Mouse (Mus musculus) layer of hippocampus, adult 8-10 months (tissue): ENCODE data around the gene Baiap2. TPM values are rescaled to one million over a fixed set of nuclear protein-coding genes. Genes with fewer than 3 reads are reported as not detected.
A peak's percentile ranks its signal among the peaks of the same experiment; 100 is the strongest.

Experiments
- DNase-seq, 2 experiments: peaks; one replicate each; pipeline ENCODE4 v3.0.0; 2022; ENCODE audit warnings: low spot score in 2 of 2
- total RNA-seq, 4 experiments: library from RNA; stranded (reverse); gene quantifications; 2 replicates each; pipeline ENCODE4 v1.2.4; 2022

The Baiap2 gene
- total RNA-seq, 4 experiments from 2014 or later: 170 to 244 (median 215) TPM

DNA sequence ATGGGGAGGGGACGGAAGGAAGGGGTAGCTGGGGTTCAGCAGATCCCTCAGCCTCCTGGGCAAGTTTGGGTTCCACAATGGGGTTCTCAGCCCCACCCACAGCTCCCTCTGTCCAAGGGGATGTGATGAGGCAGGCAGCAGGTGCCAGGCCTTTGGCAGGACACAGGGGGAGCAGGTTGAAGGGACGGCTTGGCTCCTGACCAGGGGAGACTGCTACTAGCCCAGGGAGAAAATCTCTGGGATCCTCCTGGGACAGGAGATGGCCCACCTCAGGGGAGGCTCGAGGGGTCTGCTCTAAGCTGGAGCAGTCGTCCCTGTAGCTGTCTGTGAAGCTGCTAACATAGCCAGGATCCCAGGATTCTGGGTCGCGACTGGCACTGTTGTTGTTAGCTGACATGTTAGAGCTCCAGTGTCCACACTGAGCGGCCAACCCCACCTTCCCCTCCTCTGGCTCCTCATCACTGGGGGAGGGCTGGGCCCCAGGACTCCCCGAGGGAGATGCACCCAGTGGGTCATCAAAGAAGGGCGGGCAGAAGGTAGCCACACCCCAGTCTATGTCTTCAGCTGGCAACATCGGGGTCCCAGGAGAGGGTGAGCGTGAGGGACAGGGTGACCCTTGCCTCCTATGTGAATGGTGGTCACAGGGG lies 68.7 kb downstream of the Baiap2 start:
- no peak for DNase-seq

DNA sequence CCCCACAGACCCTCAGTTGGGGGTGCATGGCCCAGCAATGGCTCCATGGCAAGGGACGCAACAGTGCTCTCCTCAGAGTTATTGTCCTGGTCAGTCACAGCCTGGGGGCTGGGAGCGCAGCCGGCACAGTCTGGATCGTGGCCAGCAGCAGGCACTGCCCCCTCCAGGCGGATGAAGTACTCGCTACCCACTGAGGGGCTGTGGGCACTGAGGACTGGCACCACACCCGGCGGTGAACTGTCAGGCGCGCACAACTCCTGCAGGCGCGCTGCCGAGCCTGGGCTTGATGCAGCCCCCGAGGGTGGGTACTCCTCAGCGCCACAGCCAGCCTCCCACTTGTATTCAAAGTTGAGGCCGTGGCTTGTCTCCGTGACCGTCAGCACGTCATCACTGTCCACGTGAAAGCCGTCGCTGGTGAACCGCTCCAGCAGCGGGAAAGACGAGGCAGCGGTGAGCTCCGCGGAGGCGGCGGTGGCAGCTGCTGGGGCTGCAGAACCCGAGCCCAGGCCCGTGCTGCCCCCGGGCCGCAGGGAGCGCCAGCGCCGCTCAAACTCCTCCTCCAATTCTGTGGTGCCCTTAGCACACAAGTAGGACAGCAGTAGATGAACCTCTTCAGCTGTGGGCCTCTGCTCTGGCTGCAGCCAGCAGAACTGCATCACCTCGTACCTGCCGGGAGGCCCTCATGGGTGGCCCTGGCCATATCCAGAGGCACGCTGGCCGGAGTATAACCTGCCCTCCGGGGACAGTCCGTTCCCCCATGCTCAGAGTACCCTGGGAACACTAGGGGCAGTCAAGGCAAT lies 69.4 kb downstream of the Baiap2 start:
- no peak for DNase-seq

DNA sequence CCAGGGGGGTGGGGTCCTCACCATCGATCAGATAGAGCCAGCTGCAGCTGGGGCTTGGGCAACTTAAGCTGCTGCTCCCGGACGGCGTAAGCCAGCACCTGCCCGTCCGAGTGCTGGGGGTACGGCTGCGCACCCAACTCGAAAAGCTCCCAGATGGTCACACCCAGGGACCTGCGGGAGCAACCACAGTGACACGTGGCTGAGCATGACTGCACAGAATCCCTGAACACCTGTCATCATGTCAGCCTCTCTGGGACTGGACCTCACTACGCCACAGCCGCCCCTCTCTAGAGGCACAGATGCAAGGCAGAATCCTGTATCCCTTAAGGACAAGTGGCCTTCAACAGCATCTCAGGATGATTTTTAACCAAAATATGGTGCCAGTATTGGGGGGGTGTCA lies 70.1 kb downstream of the Baiap2 start:
- DNase-seq: no peak

DNA sequence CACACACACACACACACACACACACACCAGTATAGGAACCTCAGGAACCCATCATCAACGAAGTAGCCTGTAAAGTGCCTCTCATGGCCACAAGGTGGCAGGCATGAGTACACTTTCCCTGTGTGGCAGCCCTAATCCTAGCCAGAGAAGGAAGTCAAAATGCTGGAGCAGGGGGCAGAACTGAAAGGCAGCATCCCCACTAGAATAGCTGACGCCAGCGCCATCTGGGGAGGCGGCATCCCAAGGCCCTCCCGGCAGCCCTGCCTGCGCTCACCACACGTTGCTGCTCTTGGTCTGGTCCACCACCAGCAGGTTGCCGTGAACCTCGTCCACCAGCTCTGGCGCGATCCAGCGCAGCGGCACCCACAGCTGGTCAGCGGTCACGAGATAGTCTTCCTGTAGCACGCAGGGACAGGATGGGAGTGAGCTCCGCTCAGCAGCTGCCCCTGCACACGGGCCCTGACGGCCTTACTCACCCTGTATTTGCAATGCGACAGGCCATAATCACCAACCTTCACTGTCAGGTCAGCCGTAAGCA lies 70.7 kb downstream of the Baiap2 start:
- peak; percentile 84 to 90 for DNase-seq

DNA sequence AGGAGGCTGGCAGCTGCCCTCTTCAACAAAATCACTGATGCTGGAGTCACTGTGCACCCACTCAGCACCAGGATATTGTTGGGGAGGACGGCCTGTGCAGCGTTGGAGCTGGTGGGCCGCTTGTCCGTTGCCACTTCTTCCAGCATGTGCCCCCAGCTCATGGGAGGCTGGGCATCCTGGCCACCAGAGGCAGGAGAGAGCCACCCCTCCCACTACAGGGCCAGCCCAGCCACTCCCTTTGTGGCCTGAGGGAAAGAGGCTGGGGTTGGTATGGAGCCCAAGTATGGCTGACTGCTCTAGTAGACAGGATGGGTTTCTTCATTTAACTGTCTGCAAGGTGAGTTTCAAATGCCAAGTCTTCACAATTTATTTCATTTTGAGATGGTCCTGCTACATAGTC lies 72.2 kb downstream of the Baiap2 start:
- no peak for DNase-seq

DNA sequence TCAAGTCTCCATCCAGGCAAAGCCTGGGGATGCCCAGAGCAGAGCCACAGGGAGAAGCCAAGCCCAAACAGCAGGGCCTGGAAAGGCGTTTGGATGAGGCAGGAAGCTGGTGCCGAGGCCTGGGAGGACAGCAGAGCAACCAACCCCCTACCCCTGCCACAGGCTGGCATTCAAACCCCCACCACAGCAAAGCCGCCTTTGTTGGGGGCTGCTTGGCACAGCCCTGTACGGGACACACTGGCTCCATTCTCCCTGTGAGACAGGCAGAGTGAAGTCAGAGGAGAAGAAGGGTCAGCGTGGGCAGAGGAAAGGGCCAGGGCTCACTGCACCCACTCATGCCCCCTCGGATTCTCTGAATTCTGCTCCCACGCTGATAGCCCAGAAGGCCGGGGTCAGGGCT lies 74.4 kb downstream of the Baiap2 start:
- peak; percentile 58 to 72 for DNase-seq

DNA sequence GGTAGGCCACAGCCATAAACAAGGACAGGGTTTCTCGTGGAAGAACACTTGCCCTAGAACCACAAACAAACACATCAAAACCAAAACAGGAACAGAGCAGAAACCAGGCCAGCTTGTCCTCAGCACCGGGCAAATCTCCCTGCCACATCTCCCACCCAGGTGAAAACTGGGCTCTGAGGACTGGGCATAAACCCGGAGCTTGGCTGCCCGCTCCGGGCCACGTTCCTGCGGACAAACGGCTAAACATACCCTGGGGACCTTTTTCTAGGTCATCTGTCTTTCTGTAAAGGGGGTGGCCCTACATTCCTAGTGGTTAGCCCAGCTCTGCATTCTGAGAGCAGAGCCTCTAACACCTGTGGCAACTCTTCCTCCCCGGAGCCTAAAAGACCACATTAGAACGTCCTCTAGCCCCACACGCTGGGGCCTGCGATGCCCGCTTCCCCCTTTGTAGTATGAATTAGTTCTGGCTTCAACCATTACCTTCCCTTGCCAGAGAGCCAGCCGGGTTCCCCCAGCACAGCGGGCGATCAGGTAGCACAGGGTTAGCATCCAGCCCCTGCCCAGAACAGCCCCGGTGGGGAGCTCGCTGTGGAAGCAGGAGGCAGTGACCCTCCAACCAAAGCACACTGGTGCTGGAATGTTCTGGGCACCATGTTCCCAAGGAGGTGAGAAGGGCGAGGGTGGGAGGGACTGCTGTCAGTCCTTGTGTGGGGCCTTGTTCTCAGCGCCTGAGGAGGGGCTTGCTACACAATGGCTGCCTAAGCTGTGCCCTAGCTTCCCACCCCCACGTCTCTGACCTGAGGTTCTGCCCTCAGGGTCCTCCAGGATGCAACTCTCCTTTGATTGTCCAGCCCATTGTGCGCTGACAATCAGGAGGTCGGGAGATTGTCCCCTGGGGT lies 77.2 kb downstream of the Baiap2 start:
- DNase-seq: no peak

DNA sequence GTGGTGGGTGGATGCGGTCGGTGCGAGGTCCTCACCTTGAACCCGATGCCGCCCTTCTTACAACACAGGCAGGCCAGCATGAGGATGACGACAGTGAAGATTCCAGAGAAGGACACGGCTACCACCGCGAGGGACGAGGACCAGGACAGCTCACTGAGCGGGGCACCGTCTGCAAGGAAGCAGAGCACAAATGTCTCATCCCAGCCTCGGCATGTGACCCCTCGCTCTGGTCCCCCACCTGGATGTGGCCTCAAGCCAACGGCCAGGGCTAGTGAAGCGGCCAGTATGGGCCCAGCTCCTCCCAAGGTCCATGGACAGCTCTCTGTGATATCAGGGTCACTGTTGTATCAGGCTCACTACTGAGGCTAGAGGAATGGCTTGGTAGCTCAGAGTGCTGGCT lies 78.8 kb downstream of the Baiap2 start:
- no peak for DNase-seq

DNA sequence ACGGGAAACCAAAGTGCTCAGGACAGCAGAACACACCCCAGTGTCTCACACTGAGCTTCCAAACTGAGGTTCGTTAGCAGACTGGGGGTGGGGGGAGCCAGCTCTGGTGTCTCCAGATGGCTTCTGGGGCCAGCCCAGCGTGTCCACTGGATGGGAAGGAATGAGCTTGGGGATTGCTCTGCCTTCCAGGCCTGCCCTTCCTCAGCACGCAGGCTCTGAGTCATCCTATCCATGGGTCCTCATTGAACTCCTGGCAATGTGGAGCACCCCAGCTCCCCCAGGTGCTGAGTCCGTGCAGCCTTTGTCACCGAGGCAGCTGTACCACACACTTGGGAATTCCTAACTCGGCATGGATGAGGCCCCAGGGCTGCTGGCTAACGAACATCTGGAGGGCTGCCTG lies 79.7 kb downstream of the Baiap2 start:
- DNase-seq: no peak

DNA sequence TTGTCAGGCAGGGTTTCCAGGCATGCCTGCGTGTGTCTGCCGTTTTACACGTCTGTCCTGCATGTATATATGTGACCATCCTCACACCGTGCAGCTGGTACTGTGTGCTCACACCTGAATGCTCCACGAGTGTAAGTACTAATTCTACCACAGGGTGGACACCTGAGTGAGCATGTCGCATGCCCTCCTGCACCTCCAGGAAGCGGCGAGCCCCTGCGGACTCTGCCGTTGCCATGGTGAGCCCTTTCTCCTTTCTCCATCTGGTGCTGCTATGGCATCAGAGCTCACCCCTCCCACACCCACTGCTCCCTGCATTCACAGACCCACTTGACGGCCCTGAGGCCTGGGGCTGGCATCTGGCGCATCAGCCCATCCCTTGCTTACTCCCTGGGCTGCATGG lies 80.3 kb downstream of the Baiap2 start:
- no peak for DNase-seq

DNA sequence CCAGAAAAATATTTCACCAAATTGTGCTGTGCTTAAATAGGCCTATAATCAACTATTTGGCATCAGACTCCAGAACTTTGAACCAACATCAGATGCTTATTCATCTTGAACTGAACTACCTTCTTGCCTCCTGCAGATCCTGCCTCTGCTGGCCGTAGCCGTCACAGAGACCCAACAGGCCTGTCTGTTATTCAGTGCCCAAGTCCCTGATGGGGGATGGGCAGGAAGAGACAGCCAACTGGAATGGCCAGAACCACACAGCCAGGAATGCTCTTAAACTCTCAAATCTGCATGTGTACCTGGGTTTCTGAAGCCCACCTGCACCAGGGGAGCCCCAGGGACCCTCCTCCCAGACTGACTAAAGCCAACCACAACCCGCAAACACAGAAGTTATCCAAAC lies 84.4 kb downstream of the Baiap2 start:
- no peak for DNase-seq

DNA sequence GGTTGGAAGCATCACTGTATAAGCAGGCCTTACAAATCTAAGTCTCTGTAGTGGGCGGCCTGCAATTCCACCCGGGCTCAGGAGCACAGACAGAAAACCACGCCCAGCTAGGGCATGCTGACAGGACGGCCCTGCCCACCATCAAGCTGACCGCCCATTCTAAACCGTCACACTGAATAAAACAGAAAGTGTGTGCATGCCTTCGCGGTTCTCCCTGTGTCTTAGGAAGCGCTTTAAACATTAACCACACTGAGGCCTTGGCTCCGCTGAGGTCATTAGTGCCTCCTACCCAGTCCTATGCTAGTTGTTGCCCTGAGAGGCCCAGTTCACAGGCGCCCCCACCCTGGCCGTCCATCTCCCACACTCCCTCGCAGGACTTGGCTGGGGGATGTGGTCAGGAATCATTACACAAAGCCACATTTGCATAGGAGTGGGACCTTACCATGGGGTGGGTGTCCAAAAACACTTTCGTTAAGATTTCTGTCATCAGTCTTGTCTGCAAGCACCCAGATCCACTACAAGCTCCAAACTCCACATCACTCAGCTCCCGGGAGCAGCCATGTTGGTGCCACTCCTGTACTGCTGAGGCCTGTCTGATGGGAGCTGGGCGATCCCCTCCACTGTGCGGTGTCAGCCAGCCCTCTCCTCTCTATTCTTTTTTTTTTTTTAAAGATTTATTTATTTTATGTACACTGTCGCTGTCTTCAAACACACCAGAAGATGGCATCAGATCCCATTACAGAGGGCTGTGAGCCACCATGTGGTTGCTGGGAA lies 85.9 kb downstream of the Baiap2 start:
- DNase-seq: no peak

DNA sequence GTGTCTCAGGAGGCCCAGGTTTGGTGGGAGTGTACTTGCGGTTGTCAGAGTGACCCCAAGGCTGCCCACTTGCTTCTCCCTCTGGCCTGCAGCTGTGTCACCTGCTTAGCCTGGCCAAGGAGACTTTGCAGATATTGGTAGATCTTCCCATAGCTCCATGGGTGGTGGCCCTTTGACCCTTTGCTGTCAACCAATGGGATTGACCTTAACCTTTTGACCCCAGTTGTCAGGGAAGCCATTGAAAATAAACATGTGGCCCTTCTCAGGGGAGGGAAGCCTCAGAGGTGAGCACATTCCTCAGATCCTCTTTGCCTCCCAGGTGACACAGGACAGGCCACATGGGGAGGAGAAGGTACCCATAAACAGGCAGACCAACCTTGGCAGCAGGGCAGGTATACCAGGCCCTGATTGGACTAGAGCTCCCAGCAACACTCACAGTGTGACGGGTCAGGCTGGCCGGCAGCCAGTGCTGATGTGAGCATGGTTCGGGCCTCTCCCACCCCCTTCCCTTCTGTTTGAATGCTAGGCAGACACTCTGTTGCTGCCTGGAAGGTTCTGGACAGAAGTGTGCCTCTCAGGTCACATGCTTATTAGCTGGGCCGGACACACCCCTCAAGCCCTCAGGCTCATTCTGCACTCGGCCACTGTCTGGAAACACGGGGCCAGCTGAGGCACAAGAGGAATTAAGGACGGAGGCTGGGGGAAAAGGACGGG lies 87.0 kb downstream of the Baiap2 start:
- DNase-seq: no peak

DNA sequence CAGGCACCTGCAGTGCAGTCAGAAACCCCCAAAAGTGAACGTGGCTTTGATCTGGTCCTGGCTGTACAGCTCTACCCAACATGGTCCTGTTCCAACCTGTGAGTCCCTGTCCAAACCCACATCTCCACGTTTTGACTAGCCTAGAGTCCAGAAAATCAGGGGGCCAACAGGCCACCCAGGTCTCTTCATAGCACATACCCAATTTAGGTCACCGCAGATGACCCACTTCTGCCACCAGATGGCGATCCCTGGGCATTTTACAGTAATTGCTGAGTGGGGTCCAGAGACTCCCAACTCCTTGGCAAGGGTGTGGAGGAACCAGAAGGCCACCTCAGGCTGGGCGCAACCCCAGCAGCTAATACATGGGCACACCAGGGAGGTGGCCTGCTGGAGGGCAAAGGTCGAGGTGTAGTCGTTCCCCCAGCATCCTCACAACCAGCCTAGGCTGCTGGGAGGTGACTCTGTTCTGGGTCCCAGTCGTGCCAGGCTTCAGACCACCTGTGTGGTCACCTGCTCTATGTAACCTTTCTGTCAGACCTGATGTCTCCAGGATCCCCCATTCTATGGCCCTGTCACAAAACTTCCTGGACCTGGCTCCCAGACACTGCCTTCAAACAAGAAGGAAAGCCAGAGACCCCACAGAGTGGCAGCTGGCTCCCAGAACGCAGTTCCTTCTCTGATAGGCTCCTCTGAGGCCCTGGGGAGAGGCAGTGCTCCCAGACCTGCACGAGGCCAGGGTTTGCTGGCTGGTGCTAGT lies 87.8 kb downstream of the Baiap2 start:
- no peak for DNase-seq

DNA sequence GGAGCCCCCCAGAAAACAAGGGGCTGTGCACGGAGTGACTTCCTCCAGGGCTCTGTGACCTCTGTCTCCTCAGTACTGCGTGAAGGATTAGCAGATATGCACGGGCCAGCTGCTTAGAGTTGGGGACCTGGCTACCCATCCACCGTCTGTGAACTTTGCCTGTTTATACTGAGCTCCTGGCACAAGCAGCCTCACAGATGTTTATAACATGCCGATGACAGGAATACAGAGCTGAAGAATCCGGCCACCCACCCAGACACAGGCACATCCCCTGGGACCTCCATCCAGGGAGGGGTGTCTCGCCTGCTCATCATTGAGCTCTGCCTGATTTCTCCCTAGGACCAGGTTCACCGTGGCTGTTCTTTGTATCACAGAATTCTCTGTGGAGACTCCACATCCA lies 89.5 kb downstream of the Baiap2 start:
- no peak for DNase-seq

DNA sequence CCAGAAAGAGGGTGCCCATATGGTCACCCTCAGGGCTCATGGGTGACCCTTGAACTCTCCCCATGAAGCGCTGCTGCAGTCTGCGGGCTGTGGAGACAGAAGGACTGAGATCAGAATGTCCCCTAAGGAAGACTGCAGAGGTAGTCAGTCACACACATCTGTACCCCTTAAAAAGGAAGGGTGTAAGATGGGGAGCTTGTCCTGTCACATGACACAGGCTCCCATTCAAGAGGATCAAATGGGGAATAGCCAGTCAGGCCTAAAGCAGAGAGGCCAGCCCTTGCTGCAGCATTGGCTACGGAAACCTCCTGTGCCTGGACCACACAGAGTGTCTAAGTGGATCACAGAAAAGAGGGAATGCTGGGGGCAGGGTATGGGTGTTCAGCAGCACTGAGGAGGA lies 90.9 kb downstream of the Baiap2 start:
- DNase-seq: no peak

DNA sequence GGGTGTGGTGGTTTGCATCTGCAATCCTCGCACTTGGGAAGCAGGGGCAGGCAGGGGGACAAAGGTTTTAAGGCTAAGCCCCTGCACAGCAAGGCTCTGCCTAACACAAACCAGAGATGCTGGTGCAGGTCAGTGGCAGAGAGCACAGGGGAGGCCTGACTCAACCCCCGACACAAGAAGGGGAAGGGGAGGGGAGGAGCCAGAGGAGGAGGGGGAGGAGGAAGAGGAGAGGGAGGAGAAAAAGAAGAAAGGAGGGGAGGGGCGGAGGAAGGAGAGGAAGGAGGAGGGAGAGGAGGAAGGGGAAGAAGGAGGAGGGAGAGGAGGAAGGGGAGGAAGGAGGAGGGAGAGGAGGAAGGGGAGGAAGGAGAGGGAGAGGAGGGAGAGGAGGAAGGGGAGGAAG lies 91.7 kb downstream of the Baiap2 start:
- DNase-seq: no peak

DNA sequence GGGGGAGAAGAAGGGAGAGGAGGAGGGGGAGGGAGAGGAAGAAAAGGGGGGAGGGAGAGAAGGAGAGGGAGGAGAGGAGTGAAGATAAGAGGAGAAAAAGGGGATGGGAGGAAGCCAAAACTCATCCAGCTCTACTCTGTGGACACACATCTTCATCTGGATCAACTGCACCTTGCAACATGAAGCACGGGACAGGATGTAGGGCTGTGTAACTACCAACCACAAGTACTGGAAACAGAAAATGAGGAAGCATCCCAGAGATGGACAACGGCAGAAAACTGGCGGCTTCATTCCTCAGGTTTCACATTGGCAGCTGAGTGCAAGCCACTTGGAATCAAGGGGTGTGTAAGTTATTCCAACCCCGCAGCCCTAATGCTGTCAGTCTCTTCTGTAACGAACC lies 92.2 kb downstream of the Baiap2 start:
- DNase-seq: no peak

DNA sequence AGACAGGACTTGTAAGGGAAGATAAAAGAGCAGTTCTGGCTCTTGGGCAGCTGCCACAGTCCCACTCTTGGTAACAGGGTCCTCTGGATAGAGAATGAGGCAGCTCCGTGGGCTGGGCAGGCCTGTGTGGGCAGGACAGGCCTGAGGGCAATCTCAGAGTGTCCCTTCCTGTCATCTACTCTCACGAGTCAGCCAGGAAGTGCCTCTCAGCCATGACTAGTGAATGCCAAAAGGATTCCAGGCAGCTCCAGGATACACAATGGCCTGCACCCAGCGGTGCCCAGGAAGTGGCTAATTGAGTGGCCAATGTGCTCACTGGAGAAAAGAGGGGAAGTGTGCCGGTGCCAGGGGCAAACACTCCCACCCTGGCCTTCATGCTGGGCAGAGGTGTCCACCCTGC lies 97.0 kb downstream of the Baiap2 start:
- no peak for DNase-seq

DNA sequence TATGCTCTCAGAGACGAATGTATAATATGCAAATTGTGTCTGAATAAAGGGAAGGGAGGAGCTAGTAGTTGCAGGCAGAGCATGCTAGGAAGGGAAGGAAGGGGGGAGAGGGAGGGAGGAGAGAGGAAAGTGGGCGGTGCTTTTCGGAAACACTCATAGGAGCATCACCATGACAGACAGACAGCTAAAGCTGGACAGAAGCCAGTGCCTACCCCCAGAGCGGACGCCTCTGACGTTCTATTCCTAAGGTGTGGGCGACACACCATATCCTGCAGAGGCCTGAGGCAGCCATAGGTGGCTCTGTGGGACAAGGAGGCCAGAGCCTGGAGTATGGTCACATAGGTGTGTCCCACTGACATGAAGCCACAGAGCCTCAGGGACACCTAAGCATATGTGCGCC lies 97.9 kb downstream of the Baiap2 start:
- DNase-seq: peak in 1 of 2 experiments; percentile 56
